Mouse (Mus musculus) CH12.LX (cell line): ENCODE measurements around the gene S100b.

Source experiments
- CHD2 ChIP-seq: IDR thresholded peaks from 2 replicates; pipeline ENCODE4 v1.6.1; 2011; ENCODE audit warnings: low read length, improper control_type of control experiment
- NELFE ChIP-seq: IDR thresholded peaks from 2 replicates; pipeline ENCODE4 v1.6.1; 2011; ENCODE audit warnings: low read depth, low read length, improper control_type of control experiment

- no peak for TF ChIP-seq CHD2
- no peak for TF ChIP-seq NELFE
Measured at GRCm38 (mm10) chr10:76306738-76307137, 53.1 kb downstream of the S100b start.
